Mouse (Mus musculus) gastrocnemius, adult 2 months (tissue): Measurements from ENCODE around the gene Opa1. TPM values are rescaled to one million over a fixed set of nuclear protein-coding genes. Genes with fewer than 3 reads are reported as not detected.

ENCODE experiments used
- DNase-seq: peaks from one replicate; pipeline ENCODE4 v3.0.0; 2022
- H3K27ac ChIP-seq: fragments of 200-600 bp; 2 replicates; pipeline ENCODE4 v1.8.1; 2022; ENCODE audit warnings: mild to moderate bottlenecking
- H3K4me3 ChIP-seq: fragments of 200-600 bp; 2 replicates; pipeline ENCODE4 v1.8.1; 2022; ENCODE audit warnings: mild to moderate bottlenecking, moderate library complexity
- CTCF ChIP-seq: fragments of 200-600 bp; IDR thresholded peaks from 2 replicates; pipeline ENCODE4 v1.8.1; 2022; ENCODE audit warnings: antibody characterized with exemption, mild to moderate bottlenecking, moderate library complexity
- intact Hi-C: fragments of 180-260 bp; cut with DNase I; formaldehyde crosslinking; loops from one replicate; pipeline ENCODE4 v1.15.1; 2025
- total RNA-seq, 2 experiments: library from RNA; stranded (reverse); gene quantifications; 2 replicates each; pipeline ENCODE4 v1.2.3; 2021

Opa1 gene
- total RNA-seq, 2 experiments from 2014 or later, result 77.8 to 104 TPM

DNA sequence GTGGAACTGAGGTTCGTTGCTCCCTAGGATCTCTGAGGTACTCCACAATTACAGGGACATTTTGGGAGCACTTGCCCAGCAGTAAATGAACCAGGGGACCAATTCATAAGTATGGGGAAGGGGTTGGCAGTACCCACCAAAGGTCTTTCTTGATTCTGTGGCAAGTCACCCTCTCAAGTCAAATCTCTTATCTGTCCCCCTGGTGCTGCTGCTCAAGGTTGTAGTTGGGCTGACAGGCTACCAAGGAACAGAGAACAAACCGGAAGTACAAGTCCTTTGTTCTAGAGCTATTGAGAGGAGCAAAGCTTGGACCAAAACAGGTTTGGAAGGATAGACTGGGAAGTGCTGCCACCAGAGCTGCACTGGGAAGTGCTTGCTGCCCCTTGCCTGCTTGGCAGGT is 105.0 kb downstream of the Opa1 start:
- no peak overlapping the region for H3K4me3 ChIP-seq
- intact Hi-C loops, result no loop called here
- no peak overlapping the region for H3K27ac ChIP-seq
- DNase-seq, result no peak
- TF ChIP-seq CTCF, result no peak

DNA sequence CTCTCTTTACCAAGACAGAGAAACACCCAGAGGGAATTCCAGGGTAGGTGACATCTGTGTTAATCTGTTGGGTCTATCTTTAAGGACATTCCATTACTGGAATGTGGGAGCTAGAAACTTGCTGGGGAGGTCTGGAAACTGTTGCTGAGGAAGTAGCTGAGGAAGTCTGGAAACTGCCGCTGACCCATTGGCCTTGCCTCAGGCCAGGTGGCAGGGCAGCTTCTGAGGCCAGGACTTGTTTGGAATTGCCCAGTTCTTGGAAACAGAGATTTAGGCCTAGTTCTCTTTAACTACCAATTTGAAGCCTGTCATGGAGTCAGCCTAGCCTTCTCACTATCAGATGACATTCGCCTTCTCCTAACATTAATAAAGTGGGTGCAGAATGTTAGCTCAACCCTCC is 105.5 kb downstream of the Opa1 start:
- no peak for TF ChIP-seq CTCF
- DNase-seq, result no peak
- H3K4me3 ChIP-seq, result no peak overlapping the region
- intact Hi-C loops, result no loop called here
- no peak overlapping the region for H3K27ac ChIP-seq

GRCm38 (mm10) chr16:29686141-29686540 is 107.0 kb downstream of the Opa1 start:
- no peak for DNase-seq
- intact Hi-C loops, result no loop called here
- no peak for TF ChIP-seq CTCF
- Histone ChIP-seq H3K4me3 (no peak overlapping the region), H3K27ac (no peak overlapping the region)

GRCm38 (mm10) chr16:29687987-29688885 is 109.1 kb downstream of the Opa1 start:
- Histone ChIP-seq H3K27ac (no peak overlapping the region), H3K4me3 (no peak overlapping the region)
- intact Hi-C loops, result no loop called here
- TF ChIP-seq CTCF, result no peak
- DNase-seq, result no peak

- no peak for TF ChIP-seq CTCF
- intact Hi-C loops, result no loop called here
- no peak for DNase-seq
- H3K4me3 ChIP-seq, result no peak overlapping the region
- no peak overlapping the region for H3K27ac ChIP-seq
These were observed 110.2 kb downstream of the Opa1 start for GRCm38 (mm10) chr16:29689187-29689819.

DNA sequence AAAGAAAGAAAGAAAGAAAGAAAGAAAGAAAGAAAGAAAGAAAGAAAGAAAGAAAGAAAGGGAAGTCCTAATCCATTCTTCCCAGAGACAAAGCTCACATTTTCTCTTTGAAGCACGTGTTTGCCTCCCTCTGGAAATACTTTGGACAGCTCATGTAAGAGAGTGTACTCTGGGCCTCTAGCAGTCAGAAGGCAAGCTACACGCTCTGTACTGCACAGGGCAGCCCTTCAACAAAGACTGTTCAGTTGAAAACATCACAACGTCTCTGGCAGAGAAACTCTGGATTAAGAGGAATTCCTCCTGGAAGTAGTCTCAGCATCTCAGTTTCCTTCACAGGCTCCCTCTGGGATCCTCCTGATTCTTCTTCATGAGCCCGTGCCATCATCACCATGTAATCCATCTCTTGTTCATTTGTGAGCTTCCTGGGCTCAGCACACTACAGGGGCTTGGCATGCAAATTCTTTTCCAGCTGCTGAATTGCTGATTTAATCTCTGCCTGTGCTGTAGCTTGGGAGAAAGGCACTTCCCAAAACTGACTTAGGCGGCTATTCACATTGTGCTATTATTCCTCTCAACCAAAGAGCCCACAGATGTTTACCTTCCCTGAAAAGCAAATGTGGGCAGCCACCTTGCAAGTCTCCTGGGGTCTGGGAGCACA is 114.0 kb downstream of the Opa1 start:
- TF ChIP-seq CTCF, result no peak
- no peak for DNase-seq
- intact Hi-C loops, result no loop called here
- H3K4me3 ChIP-seq, result no peak overlapping the region
- H3K27ac ChIP-seq, result no peak overlapping the region

DNA sequence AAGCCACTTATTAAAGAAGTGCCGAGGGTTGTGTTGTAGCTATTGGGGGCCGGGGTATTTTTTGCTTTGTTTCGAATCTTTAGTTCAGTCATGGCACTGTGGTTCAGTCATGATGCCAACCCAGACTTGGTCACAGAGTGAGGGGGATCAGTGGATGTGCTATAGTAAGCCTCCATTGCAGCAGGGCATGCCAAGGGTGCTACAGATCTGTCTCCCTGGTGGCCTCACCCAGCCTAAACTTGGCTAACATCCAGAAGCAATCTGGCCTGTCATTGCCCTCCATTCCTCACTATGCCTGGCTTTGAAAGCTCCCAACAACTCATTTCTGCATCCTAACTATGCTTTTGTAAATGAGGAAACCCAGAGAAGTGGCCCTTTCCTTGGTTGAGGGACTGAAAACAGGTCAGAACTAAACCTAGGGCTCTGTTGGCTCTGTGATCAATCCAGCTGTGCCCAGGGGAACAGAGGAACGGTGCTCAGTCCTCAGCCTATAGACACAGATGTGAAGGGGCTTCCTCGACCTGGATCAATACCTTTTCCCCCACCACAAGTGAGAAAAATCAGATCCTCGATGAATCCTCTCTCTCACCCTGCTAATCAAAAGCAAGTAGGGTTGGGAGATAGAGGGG is 114.8 kb downstream of the Opa1 start:
- DNase-seq, result no peak
- no peak overlapping the region for H3K27ac ChIP-seq
- TF ChIP-seq CTCF, result no peak
- intact Hi-C loops, result no loop called here
- H3K4me3 ChIP-seq, result no peak overlapping the region

DNA sequence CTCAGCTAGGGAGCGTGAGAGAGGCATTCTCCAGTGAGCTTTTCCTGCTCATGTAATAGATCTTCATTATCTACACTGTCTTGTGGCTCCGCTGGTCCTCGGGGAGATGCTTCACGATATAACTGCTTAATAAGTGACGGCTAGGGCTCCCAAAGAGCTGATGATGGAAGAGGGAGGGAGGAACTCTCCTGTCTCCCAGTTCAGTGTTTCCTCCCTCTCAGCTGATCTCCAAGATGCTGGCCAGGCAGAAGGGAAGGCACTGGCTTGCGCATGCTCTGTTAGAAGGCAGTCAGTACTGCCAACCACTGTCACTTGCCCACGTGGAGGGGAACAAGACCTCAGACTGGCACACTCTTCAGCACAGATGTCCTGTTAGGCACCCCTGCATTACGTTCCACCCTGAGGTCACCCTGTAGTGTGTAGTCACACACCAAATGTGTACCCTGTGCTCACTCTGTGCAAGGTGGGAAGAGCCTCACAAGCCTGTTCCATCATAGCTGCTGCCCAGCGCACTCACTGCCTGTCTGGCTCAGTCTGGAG is 115.4 kb downstream of the Opa1 start:
- Histone ChIP-seq H3K4me3 (no peak overlapping the region), H3K27ac (no peak overlapping the region)
- intact Hi-C loops, result no loop called here
- no peak for TF ChIP-seq CTCF
- no peak for DNase-seq

Other genes with a start within 250 kb of the Opa1 start
- 1 to 10 TPM; 3.5 to 5.1 TPM for gene Atp13a5, start 200.6 kb upstream of the Opa1 start, total RNA-seq
- not detected for gene Atp13a4, start 34.5 kb upstream of the Opa1 start, total RNA-seq